8 mouse cellular contexts compared by ENCODE assay signal in the genomic region with DNA sequence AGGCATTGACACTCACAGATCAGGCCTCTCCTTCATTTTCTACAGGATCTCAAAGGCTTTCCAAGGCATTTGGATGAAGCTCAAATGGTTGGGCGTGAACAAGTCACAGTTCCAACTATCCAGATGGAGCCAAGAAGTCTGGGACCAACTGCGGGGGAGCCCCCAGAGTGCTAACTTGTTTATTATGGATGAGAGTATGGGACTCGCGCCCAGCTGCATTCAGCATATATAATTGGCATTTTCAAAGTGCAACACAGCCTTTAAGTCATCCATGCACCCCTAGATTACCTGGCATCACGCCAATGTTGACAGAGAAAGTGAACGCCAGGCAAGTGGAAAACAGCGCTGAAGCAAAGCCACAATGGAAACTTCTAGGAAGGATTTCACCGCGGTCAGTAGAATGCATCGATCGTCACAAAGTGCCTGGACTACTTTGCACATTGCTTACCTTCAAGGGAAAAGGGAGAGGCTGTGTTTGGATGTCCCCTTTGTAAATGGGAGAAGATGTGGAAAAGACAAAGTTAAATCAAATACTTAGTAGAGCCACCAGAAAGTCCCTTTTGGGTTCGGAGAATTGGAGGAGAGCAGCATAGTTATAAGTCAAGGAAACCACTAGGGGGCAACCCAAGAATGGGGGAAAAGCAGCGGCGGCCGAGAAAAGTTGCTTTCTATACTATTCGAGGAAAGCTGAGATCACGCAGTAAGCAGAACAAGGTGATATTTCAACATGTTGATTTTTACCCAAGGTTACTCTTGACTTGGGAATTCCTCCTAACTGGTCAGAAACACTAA. TPM values are rescaled to one million over a fixed set of nuclear protein-coding genes. Genes with fewer than 3 reads are reported as not detected.
DNase-seq lines count a peak whose midpoint lies in the region; ATAC-seq lines count a peak whose summit lies in the region.

No protein-coding gene starts in this region.

- no peaks in the 10 kb centered on the region for H3K9me3 ChIP-seq in embryonic facial prominence, embryonic 10.5 days
- H3K9me3 ChIP-seq in limb, embryonic 12.5 days: no peaks in the 10 kb centered on the region
- H3K9me3 ChIP-seq in midbrain, embryonic 13.5 days: no peaks in the 10 kb centered on the region
- no peaks in the 10 kb centered on the region for H3K9me3 ChIP-seq in stomach, embryonic 15.5 days

- H3K36me3 ChIP-seq in embryonic facial prominence, embryonic 10.5 days (replicated peaks): no peaks in the 10 kb centered on the region; the same call in 1 of the 2 replicates
- H3K36me3 ChIP-seq in limb, embryonic 12.5 days: no peaks in the 10 kb centered on the region
- no peaks in the 10 kb centered on the region for H3K36me3 ChIP-seq in midbrain, embryonic 13.5 days
- H3K36me3 ChIP-seq in stomach, embryonic 15.5 days: no peaks in the 10 kb centered on the region

- H3K27ac ChIP-seq in embryonic facial prominence, embryonic 10.5 days (replicated peaks): no peak overlapping the region
- H3K27ac ChIP-seq in limb, embryonic 12.5 days: no peak overlapping the region
- H3K27ac ChIP-seq in midbrain, embryonic 13.5 days: no peak overlapping the region
- peak overlapping the region; percentile 72; the same call in 1 of the 2 replicates for H3K27ac ChIP-seq in stomach, embryonic 15.5 days

- H3K27me3 ChIP-seq in embryonic facial prominence, embryonic 10.5 days (replicated peaks; ENCODE audit: low read depth, poor library complexity, severe bottlenecking): peaks cover 10% of the 10 kb centered on the region
- peaks cover 6% of the 10 kb centered on the region for H3K27me3 ChIP-seq in limb, embryonic 12.5 days
- H3K27me3 ChIP-seq in midbrain, embryonic 13.5 days: peaks cover 3% of the 10 kb centered on the region; the same call in 1 of the 2 replicates
- H3K27me3 ChIP-seq in stomach, embryonic 15.5 days (replicated peaks): no peaks in the 10 kb centered on the region

- 37% methylated on average over 17 of the region's 17 CpGs for WGBS in embryonic facial prominence, embryonic 10.5 days
- whole genome bisulfite sequencing in limb, embryonic 12.5 days: 27% methylated on average over 17 of the region's 17 CpGs
- WGBS in midbrain, embryonic 13.5 days: 33% methylated on average over 17 of the region's 17 CpGs
- 19% methylated on average over 17 of the region's 17 CpGs for WGBS in stomach, embryonic 15.5 days

- H3K4me1 ChIP-seq in embryonic facial prominence, embryonic 10.5 days: peaks cover 7% of the 10 kb centered on the region; the same call in 1 of the 2 replicates
- H3K4me1 ChIP-seq in limb, embryonic 12.5 days (replicated peaks): no peaks in the 10 kb centered on the region
- H3K4me1 ChIP-seq in midbrain, embryonic 13.5 days (replicated peaks): 0 out of 2 replicates have a peak, but pooled peaks cover 13% of the 10 kb centered on the region
- peaks cover 6% of the 10 kb centered on the region; the same call in 1 of the 2 replicates for H3K4me1 ChIP-seq in stomach, embryonic 15.5 days

- no peak overlapping the region for H3K4me3 ChIP-seq in embryonic facial prominence, embryonic 10.5 days
- H3K4me3 ChIP-seq in limb, embryonic 12.5 days (replicated peaks): no peak overlapping the region
- H3K4me3 ChIP-seq in midbrain, embryonic 13.5 days (replicated peaks): no peak overlapping the region
- H3K4me3 ChIP-seq in stomach, embryonic 15.5 days (replicated peaks): no peak overlapping the region; the same call in 1 of the 2 replicates

- H3K4me2 ChIP-seq in limb, embryonic 12.5 days: peak overlapping the region; percentile 43
- peak overlapping the region; percentile 17; the same call in 1 of the 2 replicates for H3K4me2 ChIP-seq in midbrain, embryonic 13.5 days (replicated peaks)
- peak overlapping the region; percentile 48 for H3K4me2 ChIP-seq in stomach, embryonic 15.5 days

- no peak for ATAC-seq in limb, embryonic 12.5 days (ENCODE audit: insufficient number of reproducible peaks, insufficient read depth, low FRiP score, low TSS enrichment, low read depth)
- ATAC-seq in midbrain, embryonic 13.5 days: peak; percentile 76
- ATAC-seq in stomach, embryonic 15.5 days (ENCODE audit: insufficient read depth, low FRiP score, low read depth): peak; percentile 77

- H3K9ac ChIP-seq in limb, embryonic 12.5 days (replicated peaks): no peak overlapping the region
- H3K9ac ChIP-seq in midbrain, embryonic 13.5 days (replicated peaks): no peak overlapping the region
- no peak overlapping the region for H3K9ac ChIP-seq in stomach, embryonic 15.5 days

- DNase-seq in 3134 (ENCODE audit: extremely low read depth, insufficient read length, low spot score): peak; percentile 34
- peak; percentile 49 for DNase-seq in adrenal gland, adult 8-10 months
- DNase-seq in embryonic facial prominence, embryonic 10.5 days (ENCODE audit: low spot score): peak; percentile 72
- peak; percentile 79 for DNase-seq in heart, adult 8-10 months (ENCODE audit: low spot score)
- DNase-seq in kidney, adult 8-10 months: peak; percentile 53 to 66

RNA-seq across cellular contexts. Expression of a gene that starts 27.3 kb away (rescaled TPM):
- total RNA-seq in adrenal gland, adult 8-10 months (2022): 10 to 100 TPM; 13.8 to 22.0 (median 17.5) TPM
- polyA plus RNA-seq in embryonic facial prominence, embryonic 10.5 days (2016; fragmentation: Nextera tagmentation; extraction: Ambion mirVana): 33.1 and 33.4 TPM in 2 replicates
- total RNA-seq in heart, adult 8-10 months (2022): 10 to 100 TPM; 12.3 to 19.3 (median 17.8) TPM
- 19.2 and 19.3 TPM in 2 replicates for polyA plus RNA-seq in limb, embryonic 12.5 days (2016; fragmentation: Nextera tagmentation; extraction: Ambion mirVana)
- 12.6 and 14.4 TPM in 2 replicates for polyA plus RNA-seq in midbrain, embryonic 13.5 days (2015; fragmentation: Nextera tagmentation; extraction: Ambion mirVana)
- 65.8 and 73.6 TPM in 2 replicates for polyA plus RNA-seq in stomach, embryonic 15.5 days (2015; fragmentation: Nextera tagmentation; extraction: Ambion mirVana)
